Mouse (Mus musculus): ENCODE results near the gene Grap.

DNA sequence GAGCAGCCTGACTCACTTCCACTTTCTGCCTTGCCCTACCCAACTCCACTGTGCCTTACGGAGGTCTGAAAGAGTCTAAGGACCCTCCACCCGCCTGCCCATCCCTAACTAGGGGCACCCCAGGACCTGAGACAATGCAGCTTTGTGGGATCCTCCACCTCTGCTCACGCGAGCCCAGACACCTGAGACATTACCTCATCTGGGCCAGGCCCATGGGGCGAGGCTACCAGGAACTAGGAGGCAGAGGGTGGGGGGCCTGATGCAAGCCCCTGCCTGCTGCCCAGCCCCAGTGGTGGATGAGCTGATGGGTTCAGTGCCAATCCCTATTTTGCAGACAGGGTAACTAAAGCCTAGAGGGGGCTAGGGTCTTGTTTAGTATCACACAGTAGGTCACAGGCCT lies 46.4 kb downstream of the Grap start:
- TF ChIP-seq CTCF (IDR thresholded peaks at IDR 0.05): no peak
- TF ChIP-seq EP300 (IDR thresholded peaks at IDR 0.05): no peak
